Mouse (Mus musculus) limb, embryonic 13.5 days (tissue): ENCODE results near the gene Plagl2. TPM values are rescaled to one million over a fixed set of nuclear protein-coding genes. Genes with fewer than 3 reads are reported as not detected.

Experiments used
- ATAC-seq: fragments of 200-750 bp; cut with Nextera tagmentation; 2 replicates; pipeline ENCODE4 v1.8.0; 2017; ENCODE audit warnings: low read depth, moderate number of reproducible peaks, moderate TSS enrichment; ENCODE audit not compliant: low FRiP score
- H3K27ac ChIP-seq: fragments of 300-500 bp; sonication (generic); 2 replicates; pipeline ENCODE4 v1.5.1; 2015; ENCODE audit warnings: inconsistent platforms, mild to moderate bottlenecking, moderate library complexity
- H3K27me3 ChIP-seq: fragments of 300-500 bp; sonication (generic); 2 replicates; pipeline ENCODE4 v1.6.1; 2015; ENCODE audit warnings: mild to moderate bottlenecking, inconsistent platforms
- H3K36me3 ChIP-seq: fragments of 300-500 bp; sonication (generic); 2 replicates; pipeline ENCODE4 v1.6.1; 2015; ENCODE audit warnings: inconsistent platforms, mild to moderate bottlenecking, moderate library complexity
- H3K4me1 ChIP-seq: fragments of 300-500 bp; sonication (generic); 2 replicates; pipeline ENCODE4 v1.6.1; 2015; ENCODE audit warnings: inconsistent platforms
- H3K4me2 ChIP-seq: fragments of 300-500 bp; sonication (generic); replicated peaks from 2 replicates; pipeline ENCODE4 v1.6.1; 2015; ENCODE audit warnings: inconsistent platforms, mild to moderate bottlenecking, moderate library complexity
- H3K4me3 ChIP-seq: fragments of 300-500 bp; sonication (generic); 2 replicates; pipeline ENCODE4 v1.5.1; 2015; ENCODE audit warnings: moderate library complexity, mild to moderate bottlenecking, inconsistent platforms
- H3K9ac ChIP-seq: fragments of 300-500 bp; sonication (generic); 2 replicates; pipeline ENCODE4 v1.6.1; 2015; ENCODE audit warnings: mild to moderate bottlenecking, inconsistent platforms
- H3K9me3 ChIP-seq: fragments of 300-500 bp; sonication (generic); 2 replicates; pipeline ENCODE4 v1.6.1; 2016; ENCODE audit warnings: inconsistent platforms
- WGBS: fragments of 180-500 bp; shearing (Covaris S2); methylation state at CpG from one replicate; pipeline ENCODE4 v1.1.7; 2015; 5-methylcytosine and 5-hydroxymethylcytosine counted together
- polyA plus RNA-seq: library from polyadenylated mRNA; unstranded; fragments of >200 nt; fragmentation: Nextera tagmentation; extraction: Ambion mirVana; gene quantifications from 2 replicates; pipeline ENCODE4 v1.2.1, GENCODE M21; 2015

Gene Plagl2
- polyA plus RNA-seq, 1 experiment from 2014 or later = 15.0 TPM

DNA sequence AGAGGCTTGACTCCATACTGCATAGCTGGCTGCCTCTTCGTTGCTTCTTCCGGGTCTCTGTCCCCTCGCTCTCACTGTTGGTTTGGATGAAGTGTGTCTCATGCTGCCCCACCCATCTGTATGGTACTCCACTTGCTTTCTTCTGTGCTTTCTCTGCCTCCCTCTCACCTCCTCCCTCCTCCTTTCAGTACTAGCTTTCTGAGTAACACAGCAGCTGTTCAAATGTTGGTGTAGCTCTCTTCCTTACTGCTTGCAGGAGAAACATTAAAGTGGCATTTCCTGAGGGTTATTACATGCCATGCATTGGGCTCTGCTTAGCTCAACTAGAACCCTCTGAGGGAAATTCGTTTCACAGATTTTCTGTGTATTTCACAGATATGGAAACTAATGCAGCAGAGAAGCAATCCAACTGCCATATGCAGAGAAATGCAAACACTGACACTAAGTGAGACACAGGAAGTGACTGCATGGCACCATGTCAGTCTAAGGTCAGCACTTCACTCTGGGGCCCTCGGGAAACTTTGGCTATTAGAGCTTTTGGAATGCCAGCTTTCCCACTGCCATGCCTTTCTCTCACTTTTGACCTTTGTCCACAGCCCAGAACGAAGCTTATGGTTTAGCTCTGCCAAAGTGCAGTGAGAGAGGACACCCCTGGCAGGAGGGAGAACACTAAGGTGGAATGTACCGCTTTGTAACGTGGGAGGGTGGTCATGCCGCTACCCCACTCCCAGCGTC, 61.9 kb downstream of the Plagl2 start:
- Histone ChIP-seq H3K27ac (no peak overlapping the region), H3K4me2 (no peak overlapping the region), H3K27me3 (no peaks in the 10 kb centered on the region), H3K36me3 (peaks cover 56% of the 10 kb centered on the region), H3K9me3 (no peaks in the 10 kb centered on the region), H3K4me3 (no peak overlapping the region), H3K9ac (no peak overlapping the region), H3K4me1 (no peaks in the 10 kb centered on the region)
- no peak for ATAC-seq
- 86% methylated on average over 10 of the region's 10 CpGs for WGBS

Other genes starting within 250 kb of the Plagl2 start
- 126 and 131 TPM in 2 replicates for gene Pdrg1, start 226.0 kb downstream of the Plagl2 start, polyA plus RNA-seq
- not detected in 2 replicates for gene Xkr7, start 209.6 kb downstream of the Plagl2 start, polyA plus RNA-seq
- 1.7 and 1.9 TPM in 2 replicates for gene Ccm2l, start 175.5 kb downstream of the Plagl2 start, polyA plus RNA-seq
- gene Hck, start 133.0 kb downstream of the Plagl2 start, polyA plus RNA-seq = 6.7 and 7.9 TPM in 2 replicates
- 93.9 and 101 TPM in 2 replicates for gene Tm9sf4, start 80.1 kb downstream of the Plagl2 start, polyA plus RNA-seq
- 16.4 and 17.3 TPM in 2 replicates for gene Tspyl3, start 16.0 kb downstream of the Plagl2 start, polyA plus RNA-seq
- 8.8 and 9.2 TPM in 2 replicates for gene Pofut1, start 107 bp upstream of the Plagl2 start, polyA plus RNA-seq
- gene Kif3b, start 50.0 kb upstream of the Plagl2 start, polyA plus RNA-seq = 6.0 and 6.3 TPM in 2 replicates
- gene Asxl1, start 104.4 kb upstream of the Plagl2 start, polyA plus RNA-seq = 13.2 and 14.2 TPM in 2 replicates